Mouse (Mus musculus) cortical plate, adult 2 months (tissue): ENCODE measurements around the gene Hypk. TPM values are rescaled to one million over a fixed set of nuclear protein-coding genes. Genes with fewer than 3 reads are reported as not detected.

Experiments
- H3K27ac ChIP-seq: fragments of 200-500 bp; 2 replicates; pipeline ENCODE4 v1.5.1; 2012; ENCODE audit warnings: low read length, control low read depth, inconsistent platforms; ENCODE audit not compliant: insufficient read depth
- H3K4me1 ChIP-seq: fragments of 200-500 bp; 2 replicates; pipeline ENCODE4 v1.6.1; 2011; ENCODE audit warnings: low read length; ENCODE audit not compliant: control insufficient read depth, insufficient read depth
- H3K4me3 ChIP-seq: fragments of 200-500 bp; 2 replicates; pipeline ENCODE4 v1.5.1; 2011; ENCODE audit warnings: mild to moderate bottlenecking, low read length, control low read depth; ENCODE audit not compliant: insufficient read depth
- CTCF ChIP-seq: fragments of 200-500 bp; IDR thresholded peaks from 2 replicates; pipeline ENCODE4 v1.5.1; 2011; ENCODE audit warnings: mild to moderate bottlenecking, control low read depth, low read length; ENCODE audit not compliant: insufficient read depth; ENCODE audit errors: extremely low read depth
- POLR2A ChIP-seq: fragments of 200-500 bp; IDR thresholded peaks from 2 replicates; pipeline ENCODE4 v1.6.1; 2011; ENCODE audit warnings: mild to moderate bottlenecking, low read length, control low read depth; ENCODE audit not compliant: insufficient read depth; ENCODE audit errors: extremely low read depth
- polyA plus RNA-seq: library from polyadenylated mRNA; depleted of rRNA; stranded (reverse); fragments of >200 nt; gene quantifications from 2 replicates; pipeline ENCODE4 v1.2.3, GENCODE M21; 2012

The Hypk gene
- polyA plus RNA-seq, 1 experiment: 26.5 TPM

GRCm38 (mm10) chr2:121418476-121418875 is 34.6 kb upstream of the Hypk start:
- Histone ChIP-seq H3K4me1 (peaks cover 3% of the 10 kb centered on the region; the same call in 1 of the 2 replicates), H3K4me3 (no peak overlapping the region), H3K27ac (no peak overlapping the region)
- TF ChIP-seq CTCF (no peak), POLR2A (no peak)

GRCm38 (mm10) chr2:121423166-121423565 is 29.9 kb upstream of the Hypk start:
- no peak for TF ChIP-seq POLR2A
- no peak for TF ChIP-seq CTCF
- Histone ChIP-seq H3K27ac (no peak overlapping the region), H3K4me3 (no peak overlapping the region), H3K4me1 (no peaks in the 10 kb centered on the region; the same call in 1 of the 2 replicates)

GRCm38 (mm10) chr2:121425890-121426289 is 27.2 kb upstream of the Hypk start:
- Histone ChIP-seq H3K4me3 (no peak overlapping the region), H3K4me1 (no peaks in the 10 kb centered on the region), H3K27ac (no peak overlapping the region)
- TF ChIP-seq CTCF (no peak), POLR2A (no peak)

- no peak overlapping the region for H3K4me3 ChIP-seq
- no peak overlapping the region for H3K27ac ChIP-seq
- TF ChIP-seq CTCF (no peak), POLR2A (no peak)
- no peaks in the 10 kb centered on the region for H3K4me1 ChIP-seq
Measured at GRCm38 (mm10) chr2:121434854-121435253, 18.2 kb upstream of the Hypk start.

GRCm38 (mm10) chr2:121439746-121440145 is 13.3 kb upstream of the Hypk start:
- H3K4me1 ChIP-seq: no peaks in the 10 kb centered on the region
- no peak overlapping the region for H3K4me3 ChIP-seq
- no peak overlapping the region for H3K27ac ChIP-seq
- no peak for TF ChIP-seq CTCF
- no peak for TF ChIP-seq POLR2A

- Histone ChIP-seq H3K27ac (no peak overlapping the region), H3K4me1 (no peaks in the 10 kb centered on the region), H3K4me3 (no peak overlapping the region)
- no peak for TF ChIP-seq CTCF
- no peak for TF ChIP-seq POLR2A
Measured at GRCm38 (mm10) chr2:121440834-121441605, 12.1 kb upstream of the Hypk start.

- no peaks in the 10 kb centered on the region for H3K4me1 ChIP-seq
- no peak overlapping the region for H3K4me3 ChIP-seq
- TF ChIP-seq POLR2A: no peak
- no peak for TF ChIP-seq CTCF
- no peak overlapping the region for H3K27ac ChIP-seq
Measured at GRCm38 (mm10) chr2:121441800-121442199, 11.3 kb upstream of the Hypk start.

- 0 out of 2 replicates have a peak overlapping the region, but pooled peaks have one; percentile 4 for H3K4me3 ChIP-seq
- TF ChIP-seq POLR2A: no peak
- no peak for TF ChIP-seq CTCF
- no peaks in the 10 kb centered on the region for H3K4me1 ChIP-seq
- H3K27ac ChIP-seq: no peak overlapping the region
Measured at GRCm38 (mm10) chr2:121442259-121443067, 10.6 kb upstream of the Hypk start.

GRCm38 (mm10) chr2:121443068-121443349 is 10.1 kb upstream of the Hypk start:
- Histone ChIP-seq H3K4me3 (0 out of 2 replicates have a peak overlapping the region, but pooled peaks have one; percentile 4), H3K4me1 (no peaks in the 10 kb centered on the region), H3K27ac (no peak overlapping the region)
- TF ChIP-seq CTCF: no peak
- TF ChIP-seq POLR2A: no peak
